Mouse (Mus musculus): ENCODE results near the gene Draxin. TPM values are rescaled to one million over a fixed set of nuclear protein-coding genes. Genes with fewer than 3 reads are reported as not detected.
"Not testable (repeated sequence)": the region's sequence is repeated elsewhere in the genome, so short reads cannot be mapped to it uniquely, and the experiment has no call there.

Gene Draxin
- polyA plus RNA-seq (2015; fragmentation: Nextera tagmentation; extraction: Ambion mirVana), result 0.06 and 0.14 TPM in 2 replicates

DNA sequence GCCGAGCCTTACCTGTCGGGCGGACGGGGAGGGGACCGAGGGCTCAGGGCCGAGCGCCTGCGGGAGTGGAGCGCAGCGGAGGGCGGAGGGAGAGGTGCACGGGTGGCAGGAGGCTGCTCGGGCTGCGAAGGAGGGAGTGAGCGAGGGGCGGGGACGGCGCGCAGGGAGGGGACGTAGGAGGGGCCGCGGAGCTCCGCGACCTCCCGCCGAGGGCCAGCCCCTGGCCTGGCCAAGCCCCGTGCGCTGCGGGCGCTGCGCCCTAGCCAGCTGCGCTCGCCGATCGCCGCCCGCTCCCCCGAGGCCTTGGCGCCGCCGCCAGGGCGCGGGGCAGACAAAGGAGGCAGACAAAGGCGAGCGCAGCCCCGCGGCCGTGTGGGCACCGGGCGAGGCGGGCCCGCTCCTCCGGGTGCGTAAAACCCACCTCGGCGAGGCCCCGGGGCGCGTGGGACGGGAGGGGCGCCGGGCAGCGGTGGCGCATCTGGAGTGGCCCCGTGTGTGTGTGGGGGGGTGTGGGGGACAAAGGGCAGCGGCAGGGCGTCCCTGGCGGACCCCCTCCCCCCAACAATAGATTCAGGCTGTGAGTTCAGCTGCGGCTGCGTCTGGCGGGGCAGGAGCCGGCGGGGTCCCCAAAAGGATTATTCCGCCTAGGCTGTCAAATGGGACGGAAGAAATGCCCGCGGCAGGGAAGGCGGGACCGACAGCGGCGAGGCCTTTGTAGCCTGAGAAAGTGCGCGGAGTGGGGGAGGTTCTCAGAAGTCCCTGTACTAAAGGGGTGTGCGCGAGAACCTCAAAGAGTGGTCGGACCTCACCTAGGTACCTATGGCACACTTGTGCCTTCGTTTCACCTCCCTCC, at the start of gene Draxin:
Gene Draxin, minus strand, starts transcription at position 138 of the 853 bp plus-strand sequence.
- Histone ChIP-seq H3K4me3 (replicated peaks) (peak within 1 kb of the TSS; percentile 61), H3K4me1 (peaks cover 7% of the 10 kb centered on the region; the same call in 1 of the 2 replicates), H3K27me3 (replicated peaks) (peaks cover 54% of the 10 kb centered on the region), H3K36me3 (no peaks in the 10 kb centered on the region), H3K4me2 (peak within 1 kb of the TSS; percentile 99), H3K27ac (no peak within 1 kb of the TSS), H3K9me3 (no peaks in the 10 kb centered on the region), H3K9ac (peak within 1 kb of the TSS; percentile 34)
- peak; percentile 92 for ATAC-seq (ENCODE audit: insufficient read depth, low FRiP score, low read depth)
- WGBS, result under 1% methylated on average over 59 of the region's 87 CpGs

DNA sequence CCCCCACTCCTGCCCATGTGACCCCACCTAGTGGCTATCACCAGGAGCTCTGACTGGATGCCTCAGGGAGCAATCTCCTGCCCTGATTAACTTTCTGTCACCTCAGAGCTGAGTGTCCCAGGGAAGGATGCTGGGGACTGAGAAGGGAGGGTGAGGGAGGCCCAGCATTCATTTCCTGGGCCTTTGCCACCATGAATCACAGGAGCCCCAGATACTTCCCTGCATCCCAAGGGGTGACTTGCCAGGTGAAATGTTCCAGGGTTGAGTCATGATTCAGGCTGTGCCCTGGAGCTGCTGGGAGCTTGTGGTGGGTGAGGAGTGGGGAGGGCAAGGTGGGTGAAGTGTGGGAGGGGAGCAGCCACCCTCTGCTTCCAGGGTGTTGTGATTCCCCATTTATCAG, 47.2 kb upstream of the Draxin start:
- H3K27me3 ChIP-seq (replicated peaks), result peaks cover 45% of the 10 kb centered on the region
- H3K4me3 ChIP-seq (replicated peaks), result no peak overlapping the region
- H3K27ac ChIP-seq, result no peak overlapping the region
- 0 out of 2 replicates have a peak, but pooled peaks cover 3% of the 10 kb centered on the region for H3K4me1 ChIP-seq
- no peak overlapping the region for H3K4me2 ChIP-seq
- no peaks in the 10 kb centered on the region for H3K9me3 ChIP-seq
- no peaks in the 10 kb centered on the region for H3K36me3 ChIP-seq
- H3K9ac ChIP-seq, result no peak overlapping the region
- no peak for ATAC-seq (ENCODE audit: insufficient read depth, low FRiP score, low read depth)

GRCm38 (mm10) chr4:148176603-148177002, 46.1 kb upstream of the Draxin start:
- not testable (repeated sequence) for H3K4me3 ChIP-seq (replicated peaks); ATAC-seq (ENCODE audit: insufficient read depth, low FRiP score, low read depth); H3K36me3 ChIP-seq; H3K9ac ChIP-seq; H3K27ac ChIP-seq; H3K9me3 ChIP-seq; H3K4me2 ChIP-seq; H3K4me1 ChIP-seq
- WGBS, result 60% methylated on average over 5 of the region's 6 CpGs
- H3K27me3 ChIP-seq (replicated peaks), result peaks cover 55% of the 10 kb centered on the region

- 24% methylated on average over 12 of the region's 12 CpGs for WGBS
- H3K27ac ChIP-seq, result no peak overlapping the region
- peaks cover 3% of the 10 kb centered on the region; the same call in 1 of the 2 replicates for H3K4me1 ChIP-seq
- H3K27me3 ChIP-seq (replicated peaks), result peaks cover 75% of the 10 kb centered on the region
- no peaks in the 10 kb centered on the region for H3K36me3 ChIP-seq
- H3K9me3 ChIP-seq, result no peaks in the 10 kb centered on the region
- H3K9ac ChIP-seq, result no peak overlapping the region
- no peak for ATAC-seq (ENCODE audit: insufficient read depth, low FRiP score, low read depth)
- no peak overlapping the region for H3K4me3 ChIP-seq (replicated peaks)
- no peak overlapping the region for H3K4me2 ChIP-seq
These were observed 44.0 kb upstream of the Draxin start for GRCm38 (mm10) chr4:148174495-148174862.

DNA sequence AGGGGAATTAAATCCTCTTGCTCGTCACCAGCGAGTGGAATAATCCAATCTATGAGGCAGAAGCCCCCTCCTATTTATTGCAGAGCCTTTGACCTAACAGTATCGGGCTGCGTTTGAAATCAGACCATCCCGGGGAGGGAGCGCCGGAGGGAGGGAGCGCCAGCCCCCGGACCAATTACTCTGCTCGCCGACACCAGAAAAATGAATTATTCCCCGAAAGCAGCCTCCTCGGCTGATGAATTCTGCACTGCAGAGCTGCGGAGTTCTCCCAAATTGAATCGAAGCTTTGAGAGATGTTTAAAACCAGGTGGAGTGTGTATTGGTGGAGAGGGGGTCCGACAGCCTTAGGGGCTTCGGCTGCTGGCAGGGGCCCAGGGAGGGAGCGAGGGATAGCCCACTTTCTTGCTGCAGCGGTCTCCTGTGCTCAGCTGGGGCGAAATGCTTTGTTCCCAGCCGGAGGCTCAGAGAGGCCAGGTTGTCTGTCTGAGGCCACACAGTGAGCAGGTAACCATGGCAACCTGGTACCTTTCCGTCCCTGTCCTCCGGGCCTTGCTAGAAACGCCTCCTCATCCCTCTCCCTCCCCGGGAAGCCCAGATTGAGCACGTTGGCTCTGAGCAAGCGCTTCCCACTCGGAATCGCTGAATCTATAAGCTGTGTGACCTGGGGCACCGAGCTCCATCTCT, 43.5 kb upstream of the Draxin start:
- H3K4me2 ChIP-seq, result peak overlapping the region; percentile 10; the same call in 1 of the 2 replicates
- H3K4me1 ChIP-seq, result peaks cover 3% of the 10 kb centered on the region; the same call in 1 of the 2 replicates
- WGBS, result 3% methylated on average over 30 of the region's 30 CpGs
- no peaks in the 10 kb centered on the region for H3K36me3 ChIP-seq
- H3K27ac ChIP-seq, result no peak overlapping the region
- H3K27me3 ChIP-seq (replicated peaks), result peaks cover 77% of the 10 kb centered on the region
- H3K4me3 ChIP-seq (replicated peaks), result no peak overlapping the region
- no peak for ATAC-seq (ENCODE audit: insufficient read depth, low FRiP score, low read depth)
- H3K9me3 ChIP-seq, result no peaks in the 10 kb centered on the region
- no peak overlapping the region for H3K9ac ChIP-seq

DNA sequence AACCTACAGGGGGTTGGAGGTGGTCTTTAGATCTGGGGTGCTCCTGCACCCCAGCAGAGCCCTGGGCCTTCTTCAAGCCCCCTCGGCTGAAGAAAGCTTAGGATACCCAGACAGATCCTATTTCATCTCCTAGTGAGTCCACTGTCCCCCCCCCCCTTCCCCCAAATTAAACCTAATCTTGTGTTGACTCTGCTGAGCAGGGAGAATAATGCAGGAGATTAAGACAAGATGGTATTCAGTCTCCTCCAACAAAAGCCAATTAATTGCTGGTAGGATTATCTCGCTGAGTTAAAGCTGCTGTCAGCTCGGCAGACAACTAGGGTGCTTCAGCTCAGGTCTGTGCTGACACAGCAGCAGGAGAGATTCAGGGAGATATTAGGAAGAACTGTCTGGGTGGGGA, 40.8 kb upstream of the Draxin start:
- H3K4me1 ChIP-seq, result peaks cover 10% of the 10 kb centered on the region; the same call in 1 of the 2 replicates
- no peaks in the 10 kb centered on the region for H3K9me3 ChIP-seq
- H3K4me3 ChIP-seq (replicated peaks), result no peak overlapping the region
- no peak overlapping the region for H3K4me2 ChIP-seq
- H3K27me3 ChIP-seq (replicated peaks), result peaks cover 75% of the 10 kb centered on the region
- H3K27ac ChIP-seq, result no peak overlapping the region
- no peaks in the 10 kb centered on the region for H3K36me3 ChIP-seq
- ATAC-seq (ENCODE audit: insufficient read depth, low FRiP score, low read depth), result no peak
- H3K9ac ChIP-seq, result no peak overlapping the region
- 52% methylated on average over 3 of the region's 3 CpGs for WGBS

GRCm38 (mm10) chr4:148170842-148171241, 40.3 kb upstream of the Draxin start:
- Histone ChIP-seq H3K27me3 (replicated peaks) (peaks cover 75% of the 10 kb centered on the region), H3K4me2 (no peak overlapping the region), H3K9me3 (no peaks in the 10 kb centered on the region), H3K9ac (no peak overlapping the region), H3K36me3 (no peaks in the 10 kb centered on the region), H3K4me3 (replicated peaks) (no peak overlapping the region), H3K27ac (no peak overlapping the region), H3K4me1 (peaks cover 11% of the 10 kb centered on the region; the same call in 1 of the 2 replicates)
- ATAC-seq (ENCODE audit: insufficient read depth, low FRiP score, low read depth), result no peak
- WGBS, result 3% methylated on average over 2 of the region's 2 CpGs

- 26% methylated on average over 15 of the region's 15 CpGs for WGBS
- Histone ChIP-seq H3K27ac (no peak overlapping the region), H3K9me3 (no peaks in the 10 kb centered on the region), H3K36me3 (no peaks in the 10 kb centered on the region), H3K9ac (no peak overlapping the region), H3K4me1 (peaks cover 14% of the 10 kb centered on the region), H3K4me2 (no peak overlapping the region), H3K4me3 (replicated peaks) (no peak overlapping the region), H3K27me3 (replicated peaks) (peaks cover 76% of the 10 kb centered on the region)
- ATAC-seq (ENCODE audit: insufficient read depth, low FRiP score, low read depth), result no peak
These were observed 39.1 kb upstream of the Draxin start for GRCm38 (mm10) chr4:148169586-148169985.

- H3K4me2 ChIP-seq, result no peak overlapping the region
- no peak for ATAC-seq (ENCODE audit: insufficient read depth, low FRiP score, low read depth)
- no peaks in the 10 kb centered on the region for H3K9me3 ChIP-seq
- H3K27me3 ChIP-seq (replicated peaks), result peaks cover 74% of the 10 kb centered on the region
- no peak overlapping the region for H3K9ac ChIP-seq
- 22% methylated on average over 7 of the region's 7 CpGs for WGBS
- H3K4me1 ChIP-seq, result peaks cover 20% of the 10 kb centered on the region
- no peak overlapping the region for H3K4me3 ChIP-seq (replicated peaks)
- no peak overlapping the region for H3K27ac ChIP-seq
- no peaks in the 10 kb centered on the region for H3K36me3 ChIP-seq
These were observed 37.8 kb upstream of the Draxin start for GRCm38 (mm10) chr4:148168287-148168686.

DNA sequence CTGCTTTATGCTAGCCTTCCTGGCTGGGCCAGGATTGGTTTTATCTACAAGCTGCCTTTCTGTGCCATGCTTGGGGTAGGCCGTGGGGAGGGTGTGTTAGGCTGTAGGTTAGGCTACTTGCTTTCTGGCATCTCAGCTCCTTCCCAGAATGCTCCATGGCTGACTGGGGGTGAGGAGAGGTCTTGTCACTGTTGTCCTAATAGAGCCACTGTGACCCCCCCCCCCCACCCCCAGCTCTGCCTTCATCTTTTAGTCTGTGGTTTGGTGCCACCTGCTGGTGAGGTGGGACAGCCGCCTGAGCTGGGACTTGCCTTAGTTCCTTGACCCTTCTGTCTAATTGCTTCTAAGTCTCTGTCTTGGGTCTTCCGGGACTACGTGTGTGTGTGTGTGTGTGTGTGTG, 36.5 kb upstream of the Draxin start:
- Histone ChIP-seq H3K4me2 (no peak overlapping the region; the same call in 1 of the 2 replicates), H3K9me3 (no peaks in the 10 kb centered on the region), H3K36me3 (no peaks in the 10 kb centered on the region), H3K27ac (no peak overlapping the region), H3K9ac (no peak overlapping the region), H3K27me3 (replicated peaks) (peaks cover 73% of the 10 kb centered on the region), H3K4me3 (replicated peaks) (no peak overlapping the region), H3K4me1 (peaks cover 20% of the 10 kb centered on the region)
- no peak for ATAC-seq (ENCODE audit: insufficient read depth, low FRiP score, low read depth)
- 13% methylated on average over 4 of the region's 4 CpGs for WGBS

GRCm38 (mm10) chr4:148166431-148166830, 35.9 kb upstream of the Draxin start:
- H3K9ac ChIP-seq, result no peak overlapping the region
- no peak overlapping the region for H3K27ac ChIP-seq
- H3K36me3 ChIP-seq, result no peaks in the 10 kb centered on the region
- H3K9me3 ChIP-seq, result no peaks in the 10 kb centered on the region
- H3K4me2 ChIP-seq, result no peak overlapping the region; the same call in 1 of the 2 replicates
- 9% methylated on average over 10 of the region's 10 CpGs for WGBS
- peaks cover 73% of the 10 kb centered on the region for H3K27me3 ChIP-seq (replicated peaks)
- peaks cover 20% of the 10 kb centered on the region for H3K4me1 ChIP-seq
- no peak overlapping the region for H3K4me3 ChIP-seq (replicated peaks)
- ATAC-seq (ENCODE audit: insufficient read depth, low FRiP score, low read depth), result no peak

- H3K27me3 ChIP-seq (replicated peaks), result peaks cover 75% of the 10 kb centered on the region
- no peak overlapping the region for H3K4me2 ChIP-seq
- WGBS, result 11% methylated on average over 17 of the region's 17 CpGs
- peaks cover 22% of the 10 kb centered on the region for H3K4me1 ChIP-seq
- no peak overlapping the region for H3K4me3 ChIP-seq (replicated peaks)
- H3K27ac ChIP-seq, result no peak overlapping the region
- H3K9me3 ChIP-seq, result no peaks in the 10 kb centered on the region
- ATAC-seq (ENCODE audit: insufficient read depth, low FRiP score, low read depth), result no peak
- no peaks in the 10 kb centered on the region for H3K36me3 ChIP-seq
- no peak overlapping the region for H3K9ac ChIP-seq
These were observed 35.1 kb upstream of the Draxin start for GRCm38 (mm10) chr4:148165551-148165950.
